29 mouse cellular contexts compared by ENCODE assay signal in the genomic region with DNA sequence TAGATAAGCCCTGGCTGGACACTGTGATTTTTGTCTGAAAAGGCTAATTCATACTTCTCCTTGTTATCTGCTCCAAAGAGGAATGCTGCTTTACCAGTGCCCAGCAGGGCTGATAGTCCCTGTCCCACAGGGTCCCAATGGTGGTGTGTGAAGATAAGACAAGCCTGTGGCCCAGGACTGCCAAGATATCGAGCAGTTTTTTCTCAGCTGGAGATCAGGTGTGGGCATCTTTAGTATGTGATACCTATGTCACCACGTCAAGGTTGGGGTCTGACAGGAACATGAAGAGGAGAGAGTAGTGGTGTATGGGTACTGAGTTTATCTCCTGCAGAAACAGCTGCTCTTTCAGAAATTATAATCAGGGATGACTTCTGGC.
DNase-seq lines count a peak whose midpoint lies in the region; ATAC-seq and TF ChIP-seq lines count a peak whose summit lies in the region.
"Had no signal": no experiment of that assay in that cellular context is flagged by ENCODE, and none has a peak within 500 bp of the region (broad histone marks: within the 10 kb centered on the region; RNA-seq: fewer than 3 reads in every experiment).

No protein-coding gene starts in this region.

- peak; percentile 81 for ATAC-seq in liver, embryonic 13.5 days (ENCODE audit: low read depth)
- ATAC-seq in megakaryocyte progenitor cell, adult 5-6 weeks (replicated peaks; ENCODE audit: poor library complexity) = peak; percentile 52
- ATAC-seq in lung, postnatal 0 days = no peak
- ATAC-seq: forebrain, embryonic 16.5 days; Patski had no signal

- H3K36me3 ChIP-seq in limb, embryonic 10.5 days = no peaks in the 10 kb centered on the region
- H3K36me3 ChIP-seq in liver, embryonic 13.5 days = no peaks in the 10 kb centered on the region
- H3K36me3 ChIP-seq in lung, postnatal 0 days (ENCODE audit: insufficient read depth, low read length) = no peaks in the 10 kb centered on the region
- H3K36me3 ChIP-seq: embryonic facial prominence, embryonic 12.5 days; forebrain, embryonic 10.5 days; hindbrain, embryonic 13.5 days; kidney, embryonic 15.5 days; limb, embryonic 15.5 days; lung, embryonic 15.5 days; stomach, embryonic 15.5 days had no signal

- no peaks in the 10 kb centered on the region for H3K9me3 ChIP-seq in limb, embryonic 10.5 days (replicated peaks)
- H3K9me3 ChIP-seq in liver, embryonic 13.5 days (replicated peaks) = no peaks in the 10 kb centered on the region
- no peaks in the 10 kb centered on the region for H3K9me3 ChIP-seq in lung, postnatal 0 days (ENCODE audit: low read length)
- H3K9me3 ChIP-seq: embryonic facial prominence, embryonic 12.5 days; forebrain, embryonic 10.5 days; hindbrain, embryonic 13.5 days; kidney, embryonic 15.5 days; limb, embryonic 15.5 days; lung, embryonic 15.5 days; megakaryocyte, embryonic 14.5 days; stomach, embryonic 15.5 days had no signal

- no peak overlapping the region for H3K4me3 ChIP-seq in limb, embryonic 10.5 days
- no peak overlapping the region for H3K4me3 ChIP-seq in liver, embryonic 13.5 days (replicated peaks)
- H3K4me3 ChIP-seq in lung, postnatal 0 days (ENCODE audit: low read depth, low read length) = no peak overlapping the region
- H3K4me3 ChIP-seq: embryonic facial prominence, embryonic 12.5 days; forebrain, embryonic 10.5 days; gastrocnemius, adult 2 months; hindbrain, embryonic 13.5 days; kidney, embryonic 15.5 days; limb, embryonic 15.5 days; lung, embryonic 15.5 days; megakaryocyte, embryonic 14.5 days; stomach, embryonic 15.5 days had no signal

- intact Hi-C loops in heart, postnatal 14 days (cut with DNase I) = no loop called here

- peak overlapping the region; percentile 50 for H3K27ac ChIP-seq in limb, embryonic 10.5 days
- no peak overlapping the region for H3K27ac ChIP-seq in liver, embryonic 13.5 days
- no peak overlapping the region for H3K27ac ChIP-seq in lung, postnatal 0 days (ENCODE audit: low read length)
- H3K27ac ChIP-seq: embryonic facial prominence, embryonic 12.5 days; forebrain, embryonic 10.5 days; gastrocnemius, adult 2 months; hindbrain, embryonic 13.5 days; kidney, embryonic 15.5 days; limb, embryonic 15.5 days; lung, embryonic 15.5 days; stomach, embryonic 15.5 days had no signal

- DNase-seq in heart, adult 11 months = peak; percentile 83
- DNase-seq in heart, postnatal 14 days = no peak
- no peak for DNase-seq in limb, embryonic 10.5 days (ENCODE audit: low spot score)
- DNase-seq in liver, embryonic 13.5 days = peak; percentile 3
- no peak for DNase-seq in T-cell, adult 2 months (ENCODE audit: low spot score)
- DNase-seq in gastrocnemius, postnatal 25 days = no peak
- no peak for DNase-seq in lung, postnatal 0 days (ENCODE audit: low spot score)
- DNase-seq: adrenal gland, postnatal 14 days; cerebellum, adult 18-20 months; cerebellum, postnatal 25 days; gastrocnemius, adult 2 months; kidney, adult 11 months; kidney, postnatal 25 days; lung, postnatal 36 days; midbrain, embryonic 14.5 days; retina, postnatal 1 day; right cerebral cortex, postnatal 25 days had no signal

- no peak for TF ChIP-seq EP300 in lung, postnatal 0 days (IDR thresholded peaks at IDR 0.05)

- H3K9ac ChIP-seq in liver, embryonic 13.5 days = no peak overlapping the region
- no peak overlapping the region for H3K9ac ChIP-seq in lung, postnatal 0 days (replicated peaks; ENCODE audit: low read depth)
- H3K9ac ChIP-seq: embryonic facial prominence, embryonic 12.5 days; hindbrain, embryonic 13.5 days; kidney, embryonic 15.5 days; limb, embryonic 15.5 days; lung, embryonic 15.5 days; stomach, embryonic 15.5 days had no signal

- peaks cover 38% of the 10 kb centered on the region for H3K4me1 ChIP-seq in limb, embryonic 10.5 days
- H3K4me1 ChIP-seq in liver, embryonic 13.5 days (replicated peaks) = peaks cover 5% of the 10 kb centered on the region; the same call in 1 of the 2 replicates
- no peaks in the 10 kb centered on the region for H3K4me1 ChIP-seq in lung, postnatal 0 days (ENCODE audit: insufficient read depth, low read depth, low read length)
- H3K4me1 ChIP-seq: hindbrain, embryonic 13.5 days; kidney, embryonic 15.5 days; lung, embryonic 15.5 days; megakaryocyte, embryonic 14.5 days; stomach, embryonic 15.5 days had no signal

- H3K27me3 ChIP-seq in limb, embryonic 10.5 days (ENCODE audit: low read depth, poor library complexity, severe bottlenecking) = no peaks in the 10 kb centered on the region
- no peaks in the 10 kb centered on the region for H3K27me3 ChIP-seq in liver, embryonic 13.5 days
- no peaks in the 10 kb centered on the region for H3K27me3 ChIP-seq in lung, postnatal 0 days (replicated peaks; ENCODE audit: insufficient read depth, low read length)
- H3K27me3 ChIP-seq: CH12.LX; embryonic facial prominence, embryonic 12.5 days; hindbrain, embryonic 13.5 days; limb, embryonic 15.5 days; lung, embryonic 15.5 days; megakaryocyte, embryonic 14.5 days; stomach, embryonic 15.5 days had no signal

- no peak for TF ChIP-seq CTCF in lung, postnatal 0 days (IDR thresholded peaks at IDR 0.05)

- whole genome bisulfite sequencing in limb, embryonic 10.5 days = 83% methylated on average over 2 of the region's 2 CpGs
- 15% methylated on average over 2 of the region's 2 CpGs for WGBS in liver, embryonic 13.5 days (ENCODE audit: insufficient replicate concordance)
- WGBS in lung, postnatal 0 days = 41% methylated on average over 2 of the region's 2 CpGs

- H3K4me2 ChIP-seq in liver, embryonic 13.5 days = no peak overlapping the region
- no peak overlapping the region for H3K4me2 ChIP-seq in lung, postnatal 0 days (replicated peaks; ENCODE audit: low read depth, low read length)
- H3K4me2 ChIP-seq: embryonic facial prominence, embryonic 12.5 days; hindbrain, embryonic 13.5 days; kidney, embryonic 15.5 days; limb, embryonic 15.5 days; lung, embryonic 15.5 days; stomach, embryonic 15.5 days had no signal

Comparison
In these comparisons a context has a peak if more than half of its experiments do, and no peak if none do; other contexts are left out.
1. DNase-seq: peak in heart, adult 11 months (single experiment) and liver, embryonic 13.5 days (single experiment); none in heart, postnatal 14 days (0 of 2), limb, embryonic 10.5 days (single experiment), T-cell, adult 2 months (single experiment), gastrocnemius, postnatal 25 days (single experiment) and lung, postnatal 0 days (single experiment).